Mouse (Mus musculus) cortical plate, adult 2 months (tissue): ENCODE data around the gene Aldh18a1.

Experiments used
- CTCF ChIP-seq: fragments of 200-500 bp; IDR thresholded peaks from 2 replicates; pipeline ENCODE4 v1.5.1; 2011; ENCODE audit warnings: mild to moderate bottlenecking, control low read depth, low read length; ENCODE audit not compliant: insufficient read depth; ENCODE audit errors: extremely low read depth
- POLR2A ChIP-seq: fragments of 200-500 bp; IDR thresholded peaks from 2 replicates; pipeline ENCODE4 v1.6.1; 2011; ENCODE audit warnings: mild to moderate bottlenecking, low read length, control low read depth; ENCODE audit not compliant: insufficient read depth; ENCODE audit errors: extremely low read depth

DNA sequence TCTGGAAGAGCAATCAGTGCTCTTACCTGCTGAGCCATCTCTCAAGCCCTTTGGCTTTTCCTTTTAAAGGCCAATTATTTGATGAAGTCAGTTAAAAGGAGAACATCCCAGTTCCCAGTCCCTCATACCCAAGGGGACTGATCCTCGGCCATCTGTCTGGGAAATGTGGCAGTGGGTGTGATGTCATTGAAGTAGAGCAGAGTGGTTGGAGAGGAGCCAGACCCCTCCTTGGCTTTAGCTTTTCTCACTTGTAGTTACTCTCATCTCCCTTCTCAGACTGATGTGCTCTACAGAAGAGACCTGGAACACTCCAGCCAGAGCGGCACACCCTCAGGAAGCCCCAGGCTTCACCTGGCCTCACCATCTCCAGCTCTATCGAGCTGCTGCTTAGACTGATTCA is 20.6 kb downstream of the Aldh18a1 start:
- TF ChIP-seq CTCF, result no peak
- TF ChIP-seq POLR2A, result no peak
